Mouse (Mus musculus): ENCODE results near the gene Uvrag. TPM values are rescaled to one million over a fixed set of nuclear protein-coding genes. Genes with fewer than 3 reads are reported as not detected.

The Uvrag gene
- polyA plus RNA-seq, 1 experiment from 2014 or later: 16.7 TPM

- 0 out of 2 replicates have a peak, but pooled peaks cover 2% of the 10 kb centered on the region for H3K9me3 ChIP-seq (replicated peaks; ENCODE audit: control insufficient read depth, low read length)
- H3K36me3 ChIP-seq (ENCODE audit: control insufficient read depth, insufficient read depth, low read length): no peaks in the 10 kb centered on the region
- peaks cover 51% of the 10 kb centered on the region for H3K4me1 ChIP-seq (ENCODE audit: control insufficient read depth, insufficient read depth, low read length)
- no peak for ATAC-seq (replicated peaks; ENCODE audit: insufficient number of reproducible peaks, low FRiP score, low TSS enrichment)
- no peak overlapping the region for H3K9ac ChIP-seq (ENCODE audit: low read depth, low read length)
- H3K27ac ChIP-seq (ENCODE audit: low read depth, low read length): peak overlapping the region; percentile 43; the same call in 1 of the 2 replicates
- H3K27me3 ChIP-seq (ENCODE audit: control insufficient read depth, insufficient read depth, low read length): no peaks in the 10 kb centered on the region
- no peak overlapping the region for H3K4me2 ChIP-seq
- 48% methylated on average over 4 of the region's 4 CpGs for WGBS (ENCODE audit: insufficient replicate concordance)
- H3K4me3 ChIP-seq (ENCODE audit: low read depth, low read length): no peak overlapping the region
These were observed 241.1 kb downstream of the Uvrag start for GRCm38 (mm10) chr7:98899815-98900214.

- WGBS (ENCODE audit: insufficient replicate concordance): 88% methylated on average over 8 of the region's 8 CpGs
- Histone ChIP-seq H3K27ac (ENCODE audit: low read depth, low read length) (no peak overlapping the region), H3K9ac (ENCODE audit: low read depth, low read length) (no peak overlapping the region), H3K27me3 (ENCODE audit: control insufficient read depth, insufficient read depth, low read length) (no peaks in the 10 kb centered on the region), H3K4me2 (no peak overlapping the region), H3K36me3 (ENCODE audit: control insufficient read depth, insufficient read depth, low read length) (no peaks in the 10 kb centered on the region), H3K4me3 (ENCODE audit: low read depth, low read length) (no peak overlapping the region), H3K9me3 (replicated peaks; ENCODE audit: control insufficient read depth, low read length) (0 out of 2 replicates have a peak, but pooled peaks cover 2% of the 10 kb centered on the region), H3K4me1 (ENCODE audit: control insufficient read depth, insufficient read depth, low read length) (peaks cover 50% of the 10 kb centered on the region)
- no peak for ATAC-seq (replicated peaks; ENCODE audit: insufficient number of reproducible peaks, low FRiP score, low TSS enrichment)
These were observed 243.6 kb downstream of the Uvrag start for GRCm38 (mm10) chr7:98897323-98897722.

- Histone ChIP-seq H3K27me3 (ENCODE audit: control insufficient read depth, insufficient read depth, low read length) (no peaks in the 10 kb centered on the region), H3K9me3 (replicated peaks; ENCODE audit: control insufficient read depth, low read length) (no peaks in the 10 kb centered on the region), H3K4me3 (ENCODE audit: low read depth, low read length) (no peak overlapping the region), H3K4me1 (ENCODE audit: control insufficient read depth, insufficient read depth, low read length) (peaks cover 50% of the 10 kb centered on the region), H3K9ac (ENCODE audit: low read depth, low read length) (no peak overlapping the region; the same call in 1 of the 2 replicates), H3K4me2 (peak overlapping the region; percentile 50), H3K36me3 (ENCODE audit: control insufficient read depth, insufficient read depth, low read length) (no peaks in the 10 kb centered on the region), H3K27ac (ENCODE audit: low read depth, low read length) (peak overlapping the region; percentile 52)
- ATAC-seq (replicated peaks; ENCODE audit: insufficient number of reproducible peaks, low FRiP score, low TSS enrichment): 0 out of 2 replicates have a peak, but pooled peaks have one; percentile 47
- WGBS (ENCODE audit: insufficient replicate concordance): 9% methylated on average over 10 of the region's 10 CpGs
These were observed 245.3 kb downstream of the Uvrag start for GRCm38 (mm10) chr7:98895501-98896095.

GRCm38 (mm10) chr7:98894768-98895167 is 246.2 kb downstream of the Uvrag start:
- no peaks in the 10 kb centered on the region for H3K27me3 ChIP-seq (ENCODE audit: control insufficient read depth, insufficient read depth, low read length)
- no peaks in the 10 kb centered on the region for H3K9me3 ChIP-seq (replicated peaks; ENCODE audit: control insufficient read depth, low read length)
- H3K27ac ChIP-seq (ENCODE audit: low read depth, low read length): peak overlapping the region; percentile 52
- no peak for ATAC-seq (replicated peaks; ENCODE audit: insufficient number of reproducible peaks, low FRiP score, low TSS enrichment)
- H3K4me1 ChIP-seq (ENCODE audit: control insufficient read depth, insufficient read depth, low read length): peaks cover 43% of the 10 kb centered on the region
- peak overlapping the region; percentile 50 for H3K4me2 ChIP-seq
- no peak overlapping the region; the same call in 1 of the 2 replicates for H3K9ac ChIP-seq (ENCODE audit: low read depth, low read length)
- WGBS (ENCODE audit: insufficient replicate concordance): 34% methylated on average over 5 of the region's 5 CpGs
- no peaks in the 10 kb centered on the region for H3K36me3 ChIP-seq (ENCODE audit: control insufficient read depth, insufficient read depth, low read length)
- no peak overlapping the region for H3K4me3 ChIP-seq (ENCODE audit: low read depth, low read length)

- H3K36me3 ChIP-seq (ENCODE audit: control insufficient read depth, insufficient read depth, low read length): no peaks in the 10 kb centered on the region
- peaks cover 39% of the 10 kb centered on the region for H3K4me1 ChIP-seq (ENCODE audit: control insufficient read depth, insufficient read depth, low read length)
- H3K4me3 ChIP-seq (ENCODE audit: low read depth, low read length): no peak overlapping the region
- no peaks in the 10 kb centered on the region for H3K27me3 ChIP-seq (ENCODE audit: control insufficient read depth, insufficient read depth, low read length)
- no peaks in the 10 kb centered on the region for H3K9me3 ChIP-seq (replicated peaks; ENCODE audit: control insufficient read depth, low read length)
- no peak for ATAC-seq (replicated peaks; ENCODE audit: insufficient number of reproducible peaks, low FRiP score, low TSS enrichment)
- no peak overlapping the region; the same call in 1 of the 2 replicates for H3K4me2 ChIP-seq
- H3K27ac ChIP-seq (ENCODE audit: low read depth, low read length): peak overlapping the region; percentile 52; the same call in 1 of the 2 replicates
- 76% methylated on average over 5 of the region's 5 CpGs for WGBS (ENCODE audit: insufficient replicate concordance)
- H3K9ac ChIP-seq (ENCODE audit: low read depth, low read length): no peak overlapping the region
These were observed 246.6 kb downstream of the Uvrag start for GRCm38 (mm10) chr7:98894305-98894704.

GRCm38 (mm10) chr7:98893144-98893543 is 247.8 kb downstream of the Uvrag start:
- Histone ChIP-seq H3K9me3 (replicated peaks; ENCODE audit: control insufficient read depth, low read length) (no peaks in the 10 kb centered on the region), H3K36me3 (ENCODE audit: control insufficient read depth, insufficient read depth, low read length) (peaks cover 2% of the 10 kb centered on the region; the same call in 1 of the 2 replicates), H3K4me2 (no peak overlapping the region), H3K27ac (ENCODE audit: low read depth, low read length) (no peak overlapping the region), H3K4me1 (ENCODE audit: control insufficient read depth, insufficient read depth, low read length) (peaks cover 34% of the 10 kb centered on the region), H3K9ac (ENCODE audit: low read depth, low read length) (no peak overlapping the region), H3K4me3 (ENCODE audit: low read depth, low read length) (no peak overlapping the region), H3K27me3 (ENCODE audit: control insufficient read depth, insufficient read depth, low read length) (no peaks in the 10 kb centered on the region)
- ATAC-seq (replicated peaks; ENCODE audit: insufficient number of reproducible peaks, low FRiP score, low TSS enrichment): no peak
- 86% methylated on average over 5 of the region's 5 CpGs for WGBS (ENCODE audit: insufficient replicate concordance)

GRCm38 (mm10) chr7:98889211-98889610 is 251.7 kb downstream of the Uvrag start:
- 68% methylated on average over 7 of the region's 7 CpGs for WGBS (ENCODE audit: insufficient replicate concordance)
- Histone ChIP-seq H3K27me3 (ENCODE audit: control insufficient read depth, insufficient read depth, low read length) (no peaks in the 10 kb centered on the region), H3K9me3 (replicated peaks; ENCODE audit: control insufficient read depth, low read length) (no peaks in the 10 kb centered on the region), H3K36me3 (ENCODE audit: control insufficient read depth, insufficient read depth, low read length) (peaks cover 7% of the 10 kb centered on the region; the same call in 1 of the 2 replicates), H3K9ac (ENCODE audit: low read depth, low read length) (no peak overlapping the region), H3K4me2 (no peak overlapping the region), H3K4me3 (ENCODE audit: low read depth, low read length) (no peak overlapping the region), H3K27ac (ENCODE audit: low read depth, low read length) (no peak overlapping the region), H3K4me1 (ENCODE audit: control insufficient read depth, insufficient read depth, low read length) (peaks cover 4% of the 10 kb centered on the region)
- no peak for ATAC-seq (replicated peaks; ENCODE audit: insufficient number of reproducible peaks, low FRiP score, low TSS enrichment)

- H3K4me3 ChIP-seq (ENCODE audit: low read depth, low read length): no peak overlapping the region
- H3K27ac ChIP-seq (ENCODE audit: low read depth, low read length): no peak overlapping the region
- H3K9me3 ChIP-seq (replicated peaks; ENCODE audit: control insufficient read depth, low read length): no peaks in the 10 kb centered on the region
- no peaks in the 10 kb centered on the region; the same call in 1 of the 2 replicates for H3K4me1 ChIP-seq (ENCODE audit: control insufficient read depth, insufficient read depth, low read length)
- WGBS (ENCODE audit: insufficient replicate concordance): 78% methylated on average over 5 of the region's 5 CpGs
- H3K27me3 ChIP-seq (ENCODE audit: control insufficient read depth, insufficient read depth, low read length): no peaks in the 10 kb centered on the region
- no peak overlapping the region for H3K9ac ChIP-seq (ENCODE audit: low read depth, low read length)
- ATAC-seq (replicated peaks; ENCODE audit: insufficient number of reproducible peaks, low FRiP score, low TSS enrichment): no peak
- H3K4me2 ChIP-seq: no peak overlapping the region
- H3K36me3 ChIP-seq (ENCODE audit: control insufficient read depth, insufficient read depth, low read length): peaks cover 7% of the 10 kb centered on the region; the same call in 1 of the 2 replicates
These were observed 252.1 kb downstream of the Uvrag start for GRCm38 (mm10) chr7:98888810-98889209.

- H3K9me3 ChIP-seq (replicated peaks; ENCODE audit: control insufficient read depth, low read length): no peaks in the 10 kb centered on the region
- ATAC-seq (replicated peaks; ENCODE audit: insufficient number of reproducible peaks, low FRiP score, low TSS enrichment): no peak
- no peaks in the 10 kb centered on the region for H3K27me3 ChIP-seq (ENCODE audit: control insufficient read depth, insufficient read depth, low read length)
- H3K4me3 ChIP-seq (ENCODE audit: low read depth, low read length): no peak overlapping the region
- no peak overlapping the region for H3K27ac ChIP-seq (ENCODE audit: low read depth, low read length)
- no peaks in the 10 kb centered on the region; the same call in 1 of the 2 replicates for H3K4me1 ChIP-seq (ENCODE audit: control insufficient read depth, insufficient read depth, low read length)
- 62% methylated on average over 22 of the region's 22 CpGs for WGBS (ENCODE audit: insufficient replicate concordance)
- no peak overlapping the region for H3K4me2 ChIP-seq
- no peak overlapping the region for H3K9ac ChIP-seq (ENCODE audit: low read depth, low read length)
- H3K36me3 ChIP-seq (ENCODE audit: control insufficient read depth, insufficient read depth, low read length): peaks cover 7% of the 10 kb centered on the region; the same call in 1 of the 2 replicates
These were observed 253.1 kb downstream of the Uvrag start for GRCm38 (mm10) chr7:98887811-98888261.

Data from heart, embryonic 11.5 days (tissue).